Mouse (Mus musculus) cerebellum, adult 2 months (tissue): ENCODE results near the gene Mterf4. TPM values are rescaled to one million over a fixed set of nuclear protein-coding genes. Genes with fewer than 3 reads are reported as not detected.

Source experiments
- DNase-seq, 2 experiments: peaks; one replicate each; pipeline ENCODE4 v3.0.0; 2021
- H3K27ac ChIP-seq: fragments of 200-500 bp; 2 replicates; pipeline ENCODE4 v1.5.1; 2012; ENCODE audit warnings: low read length, control low read depth, inconsistent platforms; ENCODE audit not compliant: insufficient read depth
- H3K27me3 ChIP-seq: fragments of 200-500 bp; 2 replicates; pipeline ENCODE4 v1.6.1; 2012; ENCODE audit warnings: inconsistent platforms, mild to moderate bottlenecking, low read length, moderate library complexity; ENCODE audit not compliant: control insufficient read depth, insufficient read depth
- H3K4me1 ChIP-seq: fragments of 200-500 bp; 2 replicates; pipeline ENCODE4 v1.6.1; 2011; ENCODE audit warnings: low read length; ENCODE audit not compliant: control insufficient read depth, insufficient read depth
- H3K4me3 ChIP-seq: fragments of 200-500 bp; replicated peaks from 2 replicates; pipeline ENCODE3; 2011; ENCODE audit warnings: mild to moderate bottlenecking, low read depth, low read length, control low read depth; ENCODE audit not compliant: insufficient read depth
- CTCF ChIP-seq: fragments of 200-500 bp; IDR thresholded peaks from 2 replicates; pipeline ENCODE4 v1.5.1; 2011; ENCODE audit warnings: low read depth, mild to moderate bottlenecking, control low read depth, low read length, moderate library complexity, borderline replicate concordance; ENCODE audit not compliant: insufficient read depth
- POLR2A ChIP-seq: fragments of 200-500 bp; IDR thresholded peaks from 2 replicates; pipeline ENCODE4 v1.6.1; 2011; ENCODE audit warnings: low read length, control low read depth, borderline replicate concordance; ENCODE audit not compliant: insufficient read depth
- WGBS: fragments of 180-500 bp; shearing (Covaris S2); methylation state at CpG from one replicate; pipeline ENCODE4 v1.1.7; 2018; 5-methylcytosine and 5-hydroxymethylcytosine counted together
- polyA plus RNA-seq: library from polyadenylated mRNA; depleted of rRNA; stranded (reverse); fragments of >200 nt; gene quantifications from 2 replicates; pipeline ENCODE4 v1.2.3, GENCODE M21; 2012; rRNA removed

Gene Mterf4
- polyA plus RNA-seq, 1 experiment = 20.5 TPM

DNA sequence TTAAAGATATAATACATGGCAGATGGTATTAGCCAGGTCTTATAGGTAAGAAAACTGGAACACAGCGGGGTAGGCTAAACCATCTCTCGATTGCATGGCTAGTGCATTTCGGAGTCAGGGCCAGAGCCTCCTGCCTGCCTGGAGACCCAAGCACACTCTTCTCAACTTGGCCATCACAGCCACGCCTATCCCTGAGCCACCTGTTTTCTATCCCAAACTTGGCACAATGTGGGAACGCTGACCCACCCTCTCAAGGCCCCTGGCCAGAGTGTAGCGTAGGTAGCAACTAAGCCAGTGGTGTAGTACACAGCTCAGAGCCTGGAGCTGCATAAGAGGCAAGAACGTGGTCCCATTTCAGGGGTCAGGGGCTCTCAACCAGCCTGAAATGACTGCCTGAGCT, 50.0 kb downstream of the Mterf4 start:
- Histone ChIP-seq H3K27ac (no peak overlapping the region), H3K27me3 (no peaks in the 10 kb centered on the region), H3K4me1 (peaks cover 7% of the 10 kb centered on the region; the same call in 1 of the 2 replicates), H3K4me3 (no peak overlapping the region)
- 89% methylated on average over 7 of the region's 7 CpGs for WGBS
- TF ChIP-seq CTCF (no peak), POLR2A (no peak)
- no peak for DNase-seq

DNA sequence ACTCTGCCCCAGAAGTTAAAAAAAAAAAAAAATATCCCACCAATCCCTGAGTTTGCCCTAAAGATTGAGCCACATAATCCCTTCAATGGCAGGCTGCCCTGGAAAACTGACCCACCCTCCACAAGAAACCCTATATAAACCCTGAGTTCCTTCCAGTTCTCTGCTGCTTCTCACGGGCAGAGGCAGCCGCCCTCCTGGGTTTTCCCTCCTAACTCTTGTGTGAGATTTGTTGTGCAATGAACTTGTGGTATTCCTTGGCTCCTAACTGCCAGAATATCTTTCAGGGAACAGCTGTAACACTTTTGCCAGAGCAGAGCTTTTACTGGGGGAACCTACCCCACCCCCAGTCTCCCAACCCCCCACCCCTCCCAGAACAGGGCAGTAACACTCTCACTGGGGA, 53.1 kb downstream of the Mterf4 start:
- no peak for TF ChIP-seq POLR2A
- TF ChIP-seq CTCF = no peak
- Histone ChIP-seq H3K27me3 (no peaks in the 10 kb centered on the region), H3K27ac (no peak overlapping the region), H3K4me3 (no peak overlapping the region), H3K4me1 (peaks cover 7% of the 10 kb centered on the region; the same call in 1 of the 2 replicates)
- DNase-seq = no peak
- whole genome bisulfite sequencing = 77% methylated on average over 2 of the region's 2 CpGs

Other genes starting within 250 kb of the Mterf4 start
- gene Kif1a, start 204.0 kb downstream of the Mterf4 start, polyA plus RNA-seq = 290 and 291 TPM in 2 replicates
- gene Agxt, start 170.7 kb downstream of the Mterf4 start, polyA plus RNA-seq = not detected in 2 replicates
- gene 2310007B03Rik, start 145.0 kb downstream of the Mterf4 start, polyA plus RNA-seq = 0.10 TPM in 1 of 2 replicates, not detected in the other
- gene Crocc2, start 137.2 kb downstream of the Mterf4 start, polyA plus RNA-seq = 0.28 and 0.54 TPM in 2 replicates
- gene Sned1, start 70.1 kb downstream of the Mterf4 start, polyA plus RNA-seq = 18.5 and 20.6 TPM in 2 replicates
- gene Ppp1r7, start 36.9 kb upstream of the Mterf4 start, polyA plus RNA-seq = 22.4 and 23.4 TPM in 2 replicates
- 4.5 and 5.5 TPM in 2 replicates for gene Pask, start 37.6 kb upstream of the Mterf4 start, polyA plus RNA-seq
- gene Ano7, start 68.0 kb upstream of the Mterf4 start, polyA plus RNA-seq = 0.41 TPM in 2 replicates
- gene Hdlbp, start 172.9 kb upstream of the Mterf4 start, polyA plus RNA-seq = 105 and 111 TPM in 2 replicates
- 5.7 and 6.3 TPM in 2 replicates for gene Farp2, start 206.2 kb upstream of the Mterf4 start, polyA plus RNA-seq